ENCODE assay signal across 8 mouse cellular contexts in the genomic region with DNA sequence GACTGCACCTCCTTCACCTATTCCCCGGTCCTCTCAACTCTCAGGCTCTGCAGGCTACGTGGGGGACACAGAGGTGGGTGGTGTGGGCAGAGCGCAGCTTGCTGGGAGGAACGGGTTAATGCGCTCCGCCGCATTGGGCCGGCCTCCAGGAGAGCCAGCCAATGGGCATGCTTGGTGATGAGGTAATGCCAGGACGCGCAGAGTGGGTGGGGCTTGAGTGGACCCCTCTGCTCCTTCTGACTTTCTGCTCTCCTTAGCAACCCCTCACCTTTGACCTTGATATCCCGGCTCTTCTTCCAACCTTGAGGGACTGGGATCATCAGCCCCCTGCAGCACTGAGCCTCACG.
DNase-seq lines count a peak whose midpoint lies in the region; ATAC-seq and TF ChIP-seq lines count a peak whose summit lies in the region.

No protein-coding gene starts in this region.

- peak; percentile 93 for DNase-seq in 416B (ENCODE audit: low read depth)
- peak; percentile 94 for DNase-seq in adrenal gland, postnatal 14 days
- peak; percentile 95 for DNase-seq in embryonic facial prominence, embryonic 11.5 days (ENCODE audit: low spot score)
- peak; percentile 91 to 92 for DNase-seq in heart, adult 2 months
- peak; percentile 97 for DNase-seq in kidney, adult 2 months
- DNase-seq in limb, embryonic 11.5 days (ENCODE audit: low spot score): peak; percentile 92
- peak; percentile 65 to 79 for DNase-seq in spleen, postnatal 4 days (ENCODE audit: low spot score in 2 of 2)

- 0 out of 2 replicates have a peak, but pooled peaks have one; percentile 30 for TF ChIP-seq EP300 in heart, adult 2 months (IDR thresholded peaks at IDR 0.05; ENCODE audit: insufficient read depth, low read depth, low read length)

- H3K9me3 ChIP-seq in embryonic facial prominence, embryonic 11.5 days (replicated peaks; ENCODE audit: control insufficient read depth, low read length): no peaks in the 10 kb centered on the region
- H3K9me3 ChIP-seq in limb, embryonic 11.5 days (ENCODE audit: control insufficient read depth, low read length): no peaks in the 10 kb centered on the region
- H3K9me3 ChIP-seq in midbrain, embryonic 12.5 days: no peaks in the 10 kb centered on the region

- H3K4me2 ChIP-seq in embryonic facial prominence, embryonic 11.5 days (ENCODE audit: low read depth, low read length): peak overlapping the region; percentile 40
- peak overlapping the region; percentile 64 for H3K4me2 ChIP-seq in limb, embryonic 11.5 days (ENCODE audit: low read depth, severe bottlenecking)
- H3K4me2 ChIP-seq in midbrain, embryonic 12.5 days (replicated peaks): peak overlapping the region; percentile 57

- intact Hi-C loops in heart, adult 2 months (cut with DNase I): loop anchor here (2.0 to 10.0 kb wide), 3 partner anchors 41 to 124 kb away; partner anchors contain the start of gene Cstad

- peak overlapping the region; percentile 22; the same call in 1 of the 2 replicates for H3K9ac ChIP-seq in embryonic facial prominence, embryonic 11.5 days (replicated peaks; ENCODE audit: low read length)
- H3K9ac ChIP-seq in heart, adult 2 months (ENCODE audit: low read depth, low read length): peak overlapping the region; percentile 76
- H3K9ac ChIP-seq in limb, embryonic 11.5 days (ENCODE audit: low read length): no peak overlapping the region; the same call in 1 of the 2 replicates
- H3K9ac ChIP-seq in midbrain, embryonic 12.5 days (replicated peaks): peak overlapping the region; percentile 49; the same call in 1 of the 2 replicates

- ATAC-seq in embryonic facial prominence, embryonic 11.5 days (replicated peaks; ENCODE audit: insufficient number of reproducible peaks, low FRiP score, low TSS enrichment, low read depth): peak; percentile 45
- ATAC-seq in limb, embryonic 11.5 days (ENCODE audit: insufficient number of reproducible peaks, low FRiP score, low TSS enrichment, low read depth): peak; percentile 71
- peak; percentile 69 for ATAC-seq in midbrain, embryonic 12.5 days (ENCODE audit: low FRiP score, low read depth)

- WGBS in embryonic facial prominence, embryonic 11.5 days: 0% methylated on average over 12 of the region's 12 CpGs
- under 1% methylated on average over 12 of the region's 12 CpGs for WGBS in heart, adult 2 months
- WGBS in kidney, adult 2 months: under 1% methylated on average over 12 of the region's 12 CpGs
- WGBS in limb, embryonic 11.5 days: 0% methylated on average over 12 of the region's 12 CpGs
- 0% methylated on average over 12 of the region's 12 CpGs for WGBS in midbrain, embryonic 12.5 days

- peak overlapping the region; percentile 97 for H3K27ac ChIP-seq in embryonic facial prominence, embryonic 11.5 days (replicated peaks; ENCODE audit: low read depth, low read length)
- H3K27ac ChIP-seq in heart, adult 2 months: peak overlapping the region; percentile 98
- H3K27ac ChIP-seq in kidney, adult 2 months (ENCODE audit: insufficient read depth, low read depth, low read length): peak overlapping the region; percentile 99
- H3K27ac ChIP-seq in limb, embryonic 11.5 days (replicated peaks; ENCODE audit: low read depth, low read length): peak overlapping the region; percentile 98
- peak overlapping the region; percentile 100 for H3K27ac ChIP-seq in midbrain, embryonic 12.5 days (replicated peaks)

- TF ChIP-seq CTCF in heart, adult 2 months (IDR thresholded peaks at IDR 0.05): no peak
- no peak for TF ChIP-seq CTCF in kidney, adult 2 months (conservative IDR thresholded peaks at IDR 0.05; ENCODE audit: insufficient read depth, insufficient read length, low read depth, low read length)

- H3K27me3 ChIP-seq in embryonic facial prominence, embryonic 11.5 days (ENCODE audit: control insufficient read depth, insufficient read depth, low read length): no peaks in the 10 kb centered on the region
- H3K27me3 ChIP-seq in heart, adult 2 months (ENCODE audit: control insufficient read depth, insufficient read depth, low read length): no peaks in the 10 kb centered on the region
- no peaks in the 10 kb centered on the region for H3K27me3 ChIP-seq in kidney, adult 2 months (replicated peaks; ENCODE audit: control insufficient read depth, insufficient read depth, low read length)
- no peaks in the 10 kb centered on the region for H3K27me3 ChIP-seq in limb, embryonic 11.5 days (ENCODE audit: control insufficient read depth, insufficient read depth, low read length)
- H3K27me3 ChIP-seq in midbrain, embryonic 12.5 days: no peaks in the 10 kb centered on the region

- TF ChIP-seq POLR2A in heart, adult 2 months (IDR thresholded peaks at IDR 0.05; ENCODE audit: insufficient read depth, low read depth, low read length): peak; percentile 13; the same call in 1 of the 2 replicates
- TF ChIP-seq POLR2A in kidney, adult 2 months (IDR thresholded peaks at IDR 0.05; ENCODE audit: low read depth, low read length): no peak

- H3K4me3 ChIP-seq in embryonic facial prominence, embryonic 11.5 days (ENCODE audit: low read depth, low read length): no peak overlapping the region
- H3K4me3 ChIP-seq in heart, adult 2 months: peak overlapping the region; percentile 57
- H3K4me3 ChIP-seq in kidney, adult 2 months (ENCODE audit: insufficient read depth, low read depth, low read length): peak overlapping the region; percentile 43
- peak overlapping the region; percentile 15 for H3K4me3 ChIP-seq in limb, embryonic 11.5 days (ENCODE audit: low read depth, low read length)
- H3K4me3 ChIP-seq in midbrain, embryonic 12.5 days: peak overlapping the region; percentile 28

- H3K79me2 ChIP-seq in heart, adult 2 months (replicated peaks; ENCODE audit: control insufficient read depth, insufficient read depth, low read length): no peaks in the 10 kb centered on the region

- no peaks in the 10 kb centered on the region for H3K36me3 ChIP-seq in embryonic facial prominence, embryonic 11.5 days (replicated peaks; ENCODE audit: control insufficient read depth, insufficient read depth, low read depth, low read length)
- no peaks in the 10 kb centered on the region for H3K36me3 ChIP-seq in heart, adult 2 months (ENCODE audit: control insufficient read depth, insufficient read depth, low read length)
- no peaks in the 10 kb centered on the region for H3K36me3 ChIP-seq in kidney, adult 2 months (ENCODE audit: control insufficient read depth, insufficient read depth, low read length)
- no peaks in the 10 kb centered on the region for H3K36me3 ChIP-seq in limb, embryonic 11.5 days (ENCODE audit: control insufficient read depth, insufficient read depth, low read length)
- H3K36me3 ChIP-seq in midbrain, embryonic 12.5 days: no peaks in the 10 kb centered on the region

- peaks cover 44% of the 10 kb centered on the region for H3K4me1 ChIP-seq in embryonic facial prominence, embryonic 11.5 days (ENCODE audit: control insufficient read depth, insufficient read depth, low read length)
- H3K4me1 ChIP-seq in heart, adult 2 months (ENCODE audit: control insufficient read depth, insufficient read depth, low read length): peaks cover 29% of the 10 kb centered on the region
- peaks cover 60% of the 10 kb centered on the region for H3K4me1 ChIP-seq in kidney, adult 2 months (ENCODE audit: control insufficient read depth, insufficient read depth, low read length)
- H3K4me1 ChIP-seq in limb, embryonic 11.5 days (ENCODE audit: control insufficient read depth, insufficient read depth, low read length): peaks cover 73% of the 10 kb centered on the region
- peaks cover 80% of the 10 kb centered on the region for H3K4me1 ChIP-seq in midbrain, embryonic 12.5 days
